Mouse (Mus musculus): Measurements from ENCODE around the gene Gm9958. TPM values are rescaled to one million over a fixed set of nuclear protein-coding genes. Genes with fewer than 3 reads are reported as not detected.
A peak's percentile ranks its signal among the peaks of the same experiment; 100 is the strongest.

Gene Gm9958
- polyA plus RNA-seq, 1 experiment = 1.8 TPM

DNA sequence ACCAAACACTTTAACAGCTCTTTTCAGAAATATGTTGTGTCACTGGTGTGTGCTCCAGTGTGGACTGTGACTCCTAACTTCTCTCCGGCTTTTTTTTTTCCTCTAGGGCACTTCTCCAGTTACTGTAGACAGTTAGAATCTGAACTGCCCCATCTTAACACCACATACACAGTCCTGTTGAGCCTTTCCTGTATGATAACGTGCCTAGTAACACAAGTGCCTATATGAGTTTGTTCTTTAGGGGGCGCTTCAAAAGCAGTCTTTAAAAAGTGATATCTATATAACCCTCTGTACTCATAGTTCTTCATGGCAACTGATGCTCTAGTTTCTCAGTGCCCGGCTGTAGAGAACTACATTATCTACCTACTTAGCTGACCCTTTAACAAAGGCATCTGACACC, 27.3 kb downstream of the Gm9958 start:
- Histone ChIP-seq H3K4me1 (ENCODE audit: control insufficient read depth, insufficient read depth, low read length) (no peaks in the 10 kb centered on the region), H3K4me3 (replicated peaks; ENCODE audit: extremely low read depth, low read depth, low read length) (no peak overlapping the region)
- no peak for TF ChIP-seq CTCF (IDR thresholded peaks at IDR 0.05; ENCODE audit: insufficient read depth, low read length)
- TF ChIP-seq POLR2A (IDR thresholded peaks at IDR 0.05; ENCODE audit: borderline replicate concordance, extremely low read depth, low read depth, low read length) = no peak
- WGBS = 64% methylated on average over 4 of the region's 4 CpGs
- DNase-seq = no peak

GRCm38 (mm10) chr5:90396817-90397216, 29.8 kb downstream of the Gm9958 start:
- Histone ChIP-seq H3K4me3 (replicated peaks; ENCODE audit: extremely low read depth, low read depth, low read length) (no peak overlapping the region), H3K4me1 (ENCODE audit: control insufficient read depth, insufficient read depth, low read length) (no peaks in the 10 kb centered on the region)
- no peak for DNase-seq
- no peak for TF ChIP-seq CTCF (IDR thresholded peaks at IDR 0.05; ENCODE audit: insufficient read depth, low read length)
- no peak for TF ChIP-seq POLR2A (IDR thresholded peaks at IDR 0.05; ENCODE audit: borderline replicate concordance, extremely low read depth, low read depth, low read length)
- 86% methylated on average over 4 of the region's 4 CpGs for WGBS

GRCm38 (mm10) chr5:90405210-90405609, 38.2 kb downstream of the Gm9958 start:
- no peak for DNase-seq
- WGBS = 65% methylated on average over 4 of the region's 4 CpGs
- TF ChIP-seq POLR2A (IDR thresholded peaks at IDR 0.05; ENCODE audit: borderline replicate concordance, extremely low read depth, low read depth, low read length) = no peak
- peak; percentile 43 for TF ChIP-seq CTCF (IDR thresholded peaks at IDR 0.05; ENCODE audit: insufficient read depth, low read length)
- no peak overlapping the region for H3K4me3 ChIP-seq (replicated peaks; ENCODE audit: extremely low read depth, low read depth, low read length)
- H3K4me1 ChIP-seq (ENCODE audit: control insufficient read depth, insufficient read depth, low read length) = no peaks in the 10 kb centered on the region

GRCm38 (mm10) chr5:90414142-90414924, 47.3 kb downstream of the Gm9958 start:
- TF ChIP-seq CTCF (IDR thresholded peaks at IDR 0.05; ENCODE audit: insufficient read depth, low read length) = no peak
- TF ChIP-seq POLR2A (IDR thresholded peaks at IDR 0.05; ENCODE audit: borderline replicate concordance, extremely low read depth, low read depth, low read length) = no peak
- no peaks in the 10 kb centered on the region for H3K4me1 ChIP-seq (ENCODE audit: control insufficient read depth, insufficient read depth, low read length)
- no peak overlapping the region for H3K4me3 ChIP-seq (replicated peaks; ENCODE audit: extremely low read depth, low read depth, low read length)
- 68% methylated on average over 8 of the region's 8 CpGs for WGBS
- DNase-seq = no peak

DNA sequence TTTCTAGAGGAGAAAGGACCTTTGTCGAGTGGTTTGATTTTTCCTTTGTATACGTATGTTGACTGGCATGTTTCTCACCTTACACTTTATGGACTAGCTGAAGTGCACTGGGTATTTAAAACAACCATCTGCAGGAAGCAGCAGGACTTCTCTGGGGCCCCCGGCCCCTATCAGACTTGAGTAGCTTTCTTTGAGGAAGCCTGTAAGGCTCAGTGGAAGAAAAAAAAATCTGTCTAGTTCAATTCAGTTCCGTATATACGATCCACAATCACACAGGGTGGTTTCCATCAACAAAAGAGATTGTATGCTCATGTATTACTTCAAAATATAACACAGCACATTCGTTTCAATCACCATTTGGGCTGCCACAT, 47.9 kb downstream of the Gm9958 start:
- no peaks in the 10 kb centered on the region for H3K4me1 ChIP-seq (ENCODE audit: control insufficient read depth, insufficient read depth, low read length)
- 28% methylated on average over 6 of the region's 6 CpGs for WGBS
- DNase-seq = no peak

More for the DNA sequence above, 47.9 kb downstream of the Gm9958 start:
- TF ChIP-seq POLR2A (IDR thresholded peaks at IDR 0.05; ENCODE audit: borderline replicate concordance, extremely low read depth, low read depth, low read length) = no peak
- TF ChIP-seq CTCF (IDR thresholded peaks at IDR 0.05; ENCODE audit: insufficient read depth, low read length) = no peak
- no peak overlapping the region for H3K4me3 ChIP-seq (replicated peaks; ENCODE audit: extremely low read depth, low read depth, low read length)

Other genes starting within 250 kb of the Gm9958 start
- gene Cox18, start 143.2 kb upstream of the Gm9958 start, polyA plus RNA-seq (2012; rRNA removed) = 20.1 and 20.4 TPM in 2 replicates
- 16.2 and 22.4 TPM in 2 replicates for gene Ankrd17, start 627 bp upstream of the Gm9958 start, polyA plus RNA-seq (2012; rRNA removed)
- 4.1 and 12.4 TPM in 2 replicates for gene Alb, start 93.7 kb downstream of the Gm9958 start, polyA plus RNA-seq (2012; rRNA removed)
- 0.26 and 0.54 TPM in 2 replicates for gene Afp, start 123.5 kb downstream of the Gm9958 start, polyA plus RNA-seq (2012; rRNA removed)
- gene Afm, start 151.7 kb downstream of the Gm9958 start, polyA plus RNA-seq (2012; rRNA removed) = not detected in 2 replicates
- not detected in 2 replicates for gene 5830473C10Rik, start 193.9 kb downstream of the Gm9958 start, polyA plus RNA-seq (2012; rRNA removed)

All from lung, adult 2 months (tissue).